Mouse (Mus musculus) left cerebral cortex, adult 9 months (tissue): ENCODE data around the gene Ints1.
A peak's percentile ranks its signal among the peaks of the same experiment; 100 is the strongest.
"Not testable (repeated sequence)": the region's sequence is repeated elsewhere in the genome, so short reads cannot be mapped to it uniquely, and the experiment has no call there.

Experiments
- DNase-seq, 2 experiments: peaks; one replicate each; pipeline ENCODE4 v3.0.0; 2022; ENCODE audit warnings: low spot score in 2 of 2

The Ints1 gene

GRCm38 (mm10) chr5:139756135-139756534 lies 19.3 kb downstream of the Ints1 start:
- no peak for DNase-seq

- peak in 1 of 2 experiments; percentile 63 for DNase-seq
Observed at GRCm38 (mm10) chr5:139754753-139755152, 20.7 kb downstream of the Ints1 start.

- DNase-seq: peak in 1 of 2 experiments; percentile 60
Observed at GRCm38 (mm10) chr5:139750535-139750934, 24.9 kb downstream of the Ints1 start.

GRCm38 (mm10) chr5:139749413-139750125 lies 25.9 kb downstream of the Ints1 start:
- no peak for DNase-seq

- peak in 1 of 2 experiments; percentile 53 for DNase-seq
Observed at GRCm38 (mm10) chr5:139745771-139746170, 29.7 kb downstream of the Ints1 start.

- DNase-seq: not testable (repeated sequence)
Observed at GRCm38 (mm10) chr5:139742640-139743039, 32.8 kb downstream of the Ints1 start.

GRCm38 (mm10) chr5:139738592-139739315 lies 36.7 kb downstream of the Ints1 start:
- no peak for DNase-seq

- no peak for DNase-seq
Observed at GRCm38 (mm10) chr5:139737841-139738591, 37.5 kb downstream of the Ints1 start.

GRCm38 (mm10) chr5:139736504-139736940 lies 39.0 kb downstream of the Ints1 start:
- DNase-seq: no peak

GRCm38 (mm10) chr5:139735677-139736503 lies 39.6 kb downstream of the Ints1 start, which contains the start of gene Micall2:
TSS of gene Micall2 (minus strand) at chr5:139736336.
- peak; percentile 61 to 86 for DNase-seq

GRCm38 (mm10) chr5:139734746-139735145 lies 40.7 kb downstream of the Ints1 start:
- DNase-seq: no peak

GRCm38 (mm10) chr5:139734016-139734415 lies 41.5 kb downstream of the Ints1 start:
- no peak for DNase-seq

GRCm38 (mm10) chr5:139732634-139733107 lies 42.8 kb downstream of the Ints1 start:
- no peak for DNase-seq

GRCm38 (mm10) chr5:139730712-139731486 lies 44.6 kb downstream of the Ints1 start:
- DNase-seq: no peak

GRCm38 (mm10) chr5:139727261-139727660 lies 48.2 kb downstream of the Ints1 start:
- no peak for DNase-seq

- DNase-seq: no peak
Observed at GRCm38 (mm10) chr5:139726186-139726585, 49.3 kb downstream of the Ints1 start.

GRCm38 (mm10) chr5:139724336-139725116 lies 50.9 kb downstream of the Ints1 start:
- no peak for DNase-seq

GRCm38 (mm10) chr5:139723113-139723512 lies 52.4 kb downstream of the Ints1 start:
- no peak for DNase-seq

- DNase-seq: no peak
Observed at GRCm38 (mm10) chr5:139722709-139723108, 52.8 kb downstream of the Ints1 start.

- no peak for DNase-seq
Observed at GRCm38 (mm10) chr5:139718949-139719348, 56.5 kb downstream of the Ints1 start.
